Mouse (Mus musculus): Measurements from ENCODE around the gene Smg8.

- TF ChIP-seq CTCF (conservative IDR thresholded peaks at IDR 0.05; ENCODE audit: low read length) (no peak), NANOG (IDR thresholded peaks at IDR 0.05; ENCODE audit: borderline replicate concordance, low read length) (no peak), POU5F1 (IDR thresholded peaks at IDR 0.05; ENCODE audit: borderline replicate concordance, low read length) (no peak)
Observed at GRCm38 (mm10) chr11:87043052-87043451, 43.5 kb downstream of the Smg8 start.
